Mouse (Mus musculus) cortical plate, adult 2 months (tissue): ENCODE data around the gene Olfr680-ps1. TPM values are rescaled to one million over a fixed set of nuclear protein-coding genes. Genes with fewer than 3 reads are reported as not detected.
"Not testable (repeated sequence)": the region's sequence is repeated elsewhere in the genome, so short reads cannot be mapped to it uniquely, and the experiment has no call there.

Source experiments
- H3K27ac ChIP-seq: fragments of 200-500 bp; 2 replicates; pipeline ENCODE4 v1.5.1; 2012; ENCODE audit warnings: low read length, control low read depth, inconsistent platforms; ENCODE audit not compliant: insufficient read depth
- H3K4me1 ChIP-seq: fragments of 200-500 bp; 2 replicates; pipeline ENCODE4 v1.6.1; 2011; ENCODE audit warnings: low read length; ENCODE audit not compliant: control insufficient read depth, insufficient read depth
- H3K4me3 ChIP-seq: fragments of 200-500 bp; 2 replicates; pipeline ENCODE4 v1.5.1; 2011; ENCODE audit warnings: mild to moderate bottlenecking, low read length, control low read depth; ENCODE audit not compliant: insufficient read depth
- CTCF ChIP-seq: fragments of 200-500 bp; IDR thresholded peaks from 2 replicates; pipeline ENCODE4 v1.5.1; 2011; ENCODE audit warnings: mild to moderate bottlenecking, control low read depth, low read length; ENCODE audit not compliant: insufficient read depth; ENCODE audit errors: extremely low read depth
- POLR2A ChIP-seq: fragments of 200-500 bp; IDR thresholded peaks from 2 replicates; pipeline ENCODE4 v1.6.1; 2011; ENCODE audit warnings: mild to moderate bottlenecking, low read length, control low read depth; ENCODE audit not compliant: insufficient read depth; ENCODE audit errors: extremely low read depth
- polyA plus RNA-seq: library from polyadenylated mRNA; depleted of rRNA; stranded (reverse); fragments of >200 nt; gene quantifications from 2 replicates; pipeline ENCODE4 v1.2.3, GENCODE M21; 2012; rRNA removed

Olfr680-ps1 gene
- not detected in 2 replicates for polyA plus RNA-seq

GRCm38 (mm10) chr7:105092717-105093116 is at the start of gene Olfr680-ps1:
Gene Olfr680-ps1, minus strand, starts transcription at chr7:105092817.
- H3K27ac ChIP-seq, H3K4me3 ChIP-seq, H3K4me1 ChIP-seq: not testable (repeated sequence)

DNA sequence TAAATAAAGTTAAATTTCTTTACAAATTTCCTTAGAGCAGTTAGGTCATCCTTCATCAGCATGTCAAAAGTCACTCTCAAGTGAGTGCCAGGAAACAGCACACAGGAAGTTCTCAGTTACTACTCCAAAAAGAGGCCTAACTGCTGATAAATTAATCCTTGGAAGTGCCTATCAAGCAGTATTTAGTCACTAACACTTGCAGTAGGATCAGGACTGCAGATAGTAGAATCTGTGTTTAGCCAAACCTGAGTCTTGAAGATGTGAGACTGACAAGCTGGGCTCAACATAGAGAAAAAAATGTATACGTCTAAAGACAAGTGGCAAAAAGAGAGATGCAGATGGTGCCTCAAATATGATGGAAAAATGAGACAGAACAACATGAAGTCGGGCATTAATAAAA is 48.7 kb upstream of the Olfr680-ps1 start:
- TF ChIP-seq CTCF (no peak), POLR2A (no peak)
- no peaks in the 10 kb centered on the region for H3K4me1 ChIP-seq
- H3K27ac ChIP-seq, result no peak overlapping the region
- H3K4me3 ChIP-seq, result no peak overlapping the region

- Histone ChIP-seq H3K27ac (no peak within 1 kb of the TSS), H3K4me3 (no peak within 1 kb of the TSS), H3K4me1 (no peaks in the 10 kb centered on the region)
- no peak for TF ChIP-seq POLR2A
- no peak for TF ChIP-seq CTCF
Measured at GRCm38 (mm10) chr7:105116536-105116935, 23.9 kb upstream of the Olfr680-ps1 start, which contains the start of gene Olfr681. Gene Olfr681, plus strand, starts transcription at chr7:105116836.

GRCm38 (mm10) chr7:105080905-105081304 is 11.7 kb downstream of the Olfr680-ps1 start, which contains the start of gene Olfr679:
Gene Olfr679, plus strand, starts transcription at chr7:105081205.
- TF ChIP-seq CTCF (no peak), POLR2A (no peak)
- H3K27ac ChIP-seq, result no peak within 1 kb of the TSS
- H3K4me3 ChIP-seq, result no peak within 1 kb of the TSS
- no peaks in the 10 kb centered on the region for H3K4me1 ChIP-seq

DNA sequence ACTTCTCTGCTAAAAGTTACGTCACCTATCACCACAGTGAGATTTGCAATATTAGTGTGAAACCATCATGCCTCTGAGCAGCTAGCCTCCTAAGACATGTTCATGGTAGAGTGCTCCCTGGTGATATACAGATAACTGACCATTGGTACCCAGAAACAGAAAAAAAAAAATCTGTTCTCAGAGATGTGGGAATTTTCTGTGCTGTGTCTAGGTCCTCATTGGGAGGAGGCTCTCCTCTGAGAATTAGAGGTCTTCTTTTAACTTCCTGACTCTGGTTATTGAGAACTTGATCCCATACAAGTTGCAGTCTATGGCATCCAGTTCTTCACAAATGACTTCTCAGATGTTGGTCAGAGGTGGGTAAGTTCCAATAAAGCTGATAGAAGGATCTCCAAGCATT is 28.4 kb downstream of the Olfr680-ps1 start, which contains the start of gene Olfr678:
Olfr678 (plus strand) TSS at position 301 of the 400 bp plus-strand sequence.
- H3K4me1 ChIP-seq, result no peaks in the 10 kb centered on the region
- H3K27ac ChIP-seq, result no peak within 1 kb of the TSS
- TF ChIP-seq POLR2A (no peak), CTCF (no peak)
- H3K4me3 ChIP-seq, result no peak within 1 kb of the TSS

DNA sequence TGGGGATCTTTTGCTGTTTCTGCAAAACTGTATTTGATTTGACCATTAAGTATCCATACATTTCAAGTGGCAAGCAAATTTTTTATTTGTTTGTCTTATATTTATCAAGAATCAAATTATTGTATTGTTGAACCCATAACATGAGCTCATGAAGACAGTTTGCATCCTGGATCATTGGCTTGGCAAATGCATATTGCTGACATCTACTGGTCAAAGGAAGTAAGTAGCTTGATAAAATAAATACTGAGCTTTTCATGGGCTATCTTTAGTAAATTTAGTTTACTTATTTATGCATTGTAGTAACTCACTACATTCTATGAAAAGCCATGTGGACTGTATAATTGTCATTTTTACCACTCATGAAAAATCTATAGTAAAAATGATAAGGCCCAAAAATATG is 33.7 kb downstream of the Olfr680-ps1 start:
- H3K4me1 ChIP-seq, result no peaks in the 10 kb centered on the region
- TF ChIP-seq CTCF (no peak), POLR2A (no peak)
- no peak overlapping the region for H3K27ac ChIP-seq
- H3K4me3 ChIP-seq, result no peak overlapping the region

Other genes starting within 250 kb of the Olfr680-ps1 start
- gene Usp17la, start 235.8 kb downstream of the Olfr680-ps1 start, polyA plus RNA-seq, result not detected in 2 replicates
- gene Olfr665, start 214.8 kb downstream of the Olfr680-ps1 start, polyA plus RNA-seq, result not detected in 2 replicates
- not detected in 2 replicates for gene Olfr666, start 196.9 kb downstream of the Olfr680-ps1 start, polyA plus RNA-seq
- not detected in 2 replicates for gene Olfr667, start 171.3 kb downstream of the Olfr680-ps1 start, polyA plus RNA-seq
- not detected in 2 replicates for gene Olfr668, start 164.8 kb downstream of the Olfr680-ps1 start, polyA plus RNA-seq
- gene Olfr669, start 158.6 kb downstream of the Olfr680-ps1 start, polyA plus RNA-seq, result not detected in 2 replicates
- not detected in 2 replicates for gene Olfr670, start 130.2 kb downstream of the Olfr680-ps1 start, polyA plus RNA-seq
- not detected in 2 replicates for gene Olfr671, start 113.7 kb downstream of the Olfr680-ps1 start, polyA plus RNA-seq
- gene Olfr672, start 90.8 kb downstream of the Olfr680-ps1 start, polyA plus RNA-seq, result not detected in 2 replicates
- gene Olfr675, start 64.4 kb downstream of the Olfr680-ps1 start, polyA plus RNA-seq, result not detected in 2 replicates
- gene Olfr676, start 60.1 kb downstream of the Olfr680-ps1 start, polyA plus RNA-seq, result not detected in 2 replicates
- gene Olfr677, start 41.4 kb downstream of the Olfr680-ps1 start, polyA plus RNA-seq, result not detected in 2 replicates
- gene Olfr678, start 28.3 kb downstream of the Olfr680-ps1 start, polyA plus RNA-seq, result not detected in 2 replicates
- gene Olfr679, start 11.6 kb downstream of the Olfr680-ps1 start, polyA plus RNA-seq, result not detected in 2 replicates
- not detected in 2 replicates for gene Olfr681, start 24.0 kb upstream of the Olfr680-ps1 start, polyA plus RNA-seq
- not detected in 2 replicates for gene Olfr683, start 54.2 kb upstream of the Olfr680-ps1 start, polyA plus RNA-seq
- gene Olfr684, start 70.8 kb upstream of the Olfr680-ps1 start, polyA plus RNA-seq, result not detected in 2 replicates
- not detected in 2 replicates for gene Olfr685, start 93.2 kb upstream of the Olfr680-ps1 start, polyA plus RNA-seq
- gene Olfr686, start 114.7 kb upstream of the Olfr680-ps1 start, polyA plus RNA-seq, result 0.13 TPM in 1 of 2 replicates, not detected in the other
- gene Olfr688, start 195.3 kb upstream of the Olfr680-ps1 start, polyA plus RNA-seq, result not detected in 2 replicates
- gene Olfr689, start 218.3 kb upstream of the Olfr680-ps1 start, polyA plus RNA-seq, result not detected in 2 replicates
- gene Olfr690, start 241.3 kb upstream of the Olfr680-ps1 start, polyA plus RNA-seq, result 0.77 and 0.78 TPM in 2 replicates
- gene Olfr691, start 249.5 kb upstream of the Olfr680-ps1 start, polyA plus RNA-seq, result 0.72 and 0.88 TPM in 2 replicates